Mouse (Mus musculus): Measurements from ENCODE around the gene Kcnn1. TPM values are rescaled to one million over a fixed set of nuclear protein-coding genes. Genes with fewer than 3 reads are reported as not detected.

The Kcnn1 gene
- polyA plus RNA-seq, 1 experiment: 0.65 TPM

DNA sequence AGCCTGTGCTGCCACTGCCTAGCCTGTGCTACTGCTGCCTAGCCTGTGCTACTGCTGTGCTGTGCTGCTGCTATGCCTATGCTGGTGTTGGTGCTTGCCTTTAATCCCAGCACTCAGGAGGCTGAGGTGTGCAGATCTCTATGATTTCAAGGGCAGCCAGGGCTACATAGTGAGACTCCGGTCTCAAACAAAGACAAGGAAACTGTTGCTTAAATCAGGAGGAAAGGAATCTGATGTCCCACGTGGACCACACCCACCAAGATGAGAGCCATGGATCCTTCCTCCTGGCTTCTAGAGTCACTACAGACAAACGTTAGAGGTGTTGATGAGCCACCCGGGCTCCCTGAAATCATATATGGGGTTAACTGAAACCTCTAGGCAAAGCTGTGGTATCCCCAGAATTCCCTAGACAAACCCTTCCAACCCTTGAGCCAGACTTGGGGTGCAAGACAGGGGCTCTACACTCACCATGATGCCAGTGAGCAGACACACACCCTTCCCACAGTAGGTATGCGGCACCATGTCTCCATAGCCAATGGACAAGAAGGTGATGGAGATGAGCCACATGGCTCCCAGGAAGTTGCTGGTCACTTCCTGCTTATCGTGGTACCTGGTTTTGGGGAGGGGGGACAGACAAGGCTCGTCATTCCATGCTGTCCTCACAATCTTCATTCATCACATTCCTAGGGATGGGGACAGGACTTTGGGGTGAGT is 12.8 kb downstream of the Kcnn1 start:
- peaks cover 7% of the 10 kb centered on the region; the same call in 1 of the 2 replicates for H3K4me1 ChIP-seq (ENCODE audit: control insufficient read depth, insufficient read depth, insufficient read length)
- no peak overlapping the region for H3K27ac ChIP-seq (ENCODE audit: insufficient read depth, low read length)
- 78% methylated on average over 7 of the region's 7 CpGs for WGBS
- no peak for TF ChIP-seq CTCF (IDR thresholded peaks at IDR 0.05; ENCODE audit: extremely low read depth, insufficient read depth, insufficient read length, insufficient replicate concordance)
- no peak for TF ChIP-seq POLR2A (IDR thresholded peaks at IDR 0.05; ENCODE audit: low read depth, low read length)
- H3K27me3 ChIP-seq (ENCODE audit: control insufficient read depth, insufficient read depth, low read length): no peaks in the 10 kb centered on the region
- no peak overlapping the region for H3K4me3 ChIP-seq (ENCODE audit: extremely low read depth, insufficient read depth, insufficient read length)
- DNase-seq (ENCODE audit: low read depth in 1 of 2, low spot score in 2 of 2): no peak
- no peaks in the 10 kb centered on the region for H3K36me3 ChIP-seq (ENCODE audit: control insufficient read depth, insufficient read depth, low read length)

- WGBS: 90% methylated on average over 3 of the region's 3 CpGs
These were observed 13.6 kb downstream of the Kcnn1 start for GRCm38 (mm10) chr8:70849333-70849990.

DNA sequence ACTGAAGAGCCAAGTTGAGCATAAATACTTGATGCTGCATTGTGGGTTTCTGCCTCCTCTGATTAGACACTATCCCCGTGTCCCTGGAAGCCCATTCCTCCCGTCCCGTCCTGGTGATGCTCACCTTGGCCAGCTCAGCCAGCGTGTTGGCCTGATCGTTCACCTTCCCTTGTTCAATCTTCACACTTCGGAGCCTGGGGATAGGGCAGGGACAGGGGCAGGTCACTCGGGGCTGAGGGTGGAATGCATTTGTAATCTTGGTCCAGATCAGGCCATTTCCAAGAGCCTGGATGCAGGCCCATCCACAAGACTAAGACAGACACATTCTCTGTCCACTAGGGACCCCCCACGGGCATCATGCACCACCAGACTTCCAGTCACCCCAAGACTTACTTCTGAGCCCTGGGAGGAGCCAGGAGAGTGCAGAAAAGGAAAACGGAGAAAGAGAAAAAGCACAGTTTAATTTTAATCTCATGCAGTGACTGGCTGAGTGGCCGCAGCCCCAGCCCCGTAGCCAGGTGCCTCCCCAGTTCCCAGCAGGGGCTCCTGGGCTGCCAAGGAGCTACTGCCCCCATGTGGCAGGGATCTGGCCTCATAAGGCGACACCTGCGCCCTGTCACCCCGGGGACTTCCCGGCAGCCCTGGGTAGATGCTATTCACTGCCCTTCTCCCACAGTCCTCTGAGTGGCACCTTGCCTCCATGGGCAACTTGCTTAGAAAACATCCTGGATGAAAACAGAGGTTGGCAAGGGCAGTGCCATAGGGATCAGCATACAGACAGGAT is 16.5 kb downstream of the Kcnn1 start:
- H3K4me3 ChIP-seq (ENCODE audit: extremely low read depth, insufficient read depth, insufficient read length): no peak overlapping the region
- no peaks in the 10 kb centered on the region for H3K36me3 ChIP-seq (ENCODE audit: control insufficient read depth, insufficient read depth, low read length)
- H3K4me1 ChIP-seq (ENCODE audit: control insufficient read depth, insufficient read depth, insufficient read length): no peaks in the 10 kb centered on the region
- WGBS: 47% methylated on average over 15 of the region's 15 CpGs
- no peaks in the 10 kb centered on the region for H3K27me3 ChIP-seq (ENCODE audit: control insufficient read depth, insufficient read depth, low read length)
- DNase-seq (ENCODE audit: low read depth in 1 of 2, low spot score in 2 of 2): peak in 1 of 2 experiments; percentile 40
- H3K27ac ChIP-seq (ENCODE audit: insufficient read depth, low read length): no peak overlapping the region
- peak; percentile 45; the same call in 1 of the 2 replicates for TF ChIP-seq CTCF (IDR thresholded peaks at IDR 0.05; ENCODE audit: extremely low read depth, insufficient read depth, insufficient read length, insufficient replicate concordance)
- TF ChIP-seq POLR2A (IDR thresholded peaks at IDR 0.05; ENCODE audit: low read depth, low read length): no peak

More at GRCm38 (mm10) chr8:70849333-70849990, 13.6 kb downstream of the Kcnn1 start:
- Histone ChIP-seq H3K27ac (ENCODE audit: insufficient read depth, low read length) (no peak overlapping the region), H3K36me3 (ENCODE audit: control insufficient read depth, insufficient read depth, low read length) (no peaks in the 10 kb centered on the region), H3K4me3 (ENCODE audit: extremely low read depth, insufficient read depth, insufficient read length) (no peak overlapping the region), H3K4me1 (ENCODE audit: control insufficient read depth, insufficient read depth, insufficient read length) (peaks cover 7% of the 10 kb centered on the region; the same call in 1 of the 2 replicates), H3K27me3 (ENCODE audit: control insufficient read depth, insufficient read depth, low read length) (no peaks in the 10 kb centered on the region)
- DNase-seq (ENCODE audit: low read depth in 1 of 2, low spot score in 2 of 2): no peak
- TF ChIP-seq POLR2A (IDR thresholded peaks at IDR 0.05; ENCODE audit: low read depth, low read length): no peak
- TF ChIP-seq CTCF (IDR thresholded peaks at IDR 0.05; ENCODE audit: extremely low read depth, insufficient read depth, insufficient read length, insufficient replicate concordance): no peak

GRCm38 (mm10) chr8:70845108-70845507 is 17.9 kb downstream of the Kcnn1 start:
- no peaks in the 10 kb centered on the region for H3K36me3 ChIP-seq (ENCODE audit: control insufficient read depth, insufficient read depth, low read length)
- H3K27me3 ChIP-seq (ENCODE audit: control insufficient read depth, insufficient read depth, low read length): no peaks in the 10 kb centered on the region
- no peak overlapping the region for H3K4me3 ChIP-seq (ENCODE audit: extremely low read depth, insufficient read depth, insufficient read length)
- no peak for TF ChIP-seq POLR2A (IDR thresholded peaks at IDR 0.05; ENCODE audit: low read depth, low read length)
- no peak for TF ChIP-seq CTCF (IDR thresholded peaks at IDR 0.05; ENCODE audit: extremely low read depth, insufficient read depth, insufficient read length, insufficient replicate concordance)
- peaks cover 1% of the 10 kb centered on the region; the same call in 1 of the 2 replicates for H3K4me1 ChIP-seq (ENCODE audit: control insufficient read depth, insufficient read depth, insufficient read length)
- no peak for DNase-seq (ENCODE audit: low read depth in 1 of 2, low spot score in 2 of 2)
- H3K27ac ChIP-seq (ENCODE audit: insufficient read depth, low read length): no peak overlapping the region
- WGBS: 61% methylated on average over 5 of the region's 5 CpGs

DNA sequence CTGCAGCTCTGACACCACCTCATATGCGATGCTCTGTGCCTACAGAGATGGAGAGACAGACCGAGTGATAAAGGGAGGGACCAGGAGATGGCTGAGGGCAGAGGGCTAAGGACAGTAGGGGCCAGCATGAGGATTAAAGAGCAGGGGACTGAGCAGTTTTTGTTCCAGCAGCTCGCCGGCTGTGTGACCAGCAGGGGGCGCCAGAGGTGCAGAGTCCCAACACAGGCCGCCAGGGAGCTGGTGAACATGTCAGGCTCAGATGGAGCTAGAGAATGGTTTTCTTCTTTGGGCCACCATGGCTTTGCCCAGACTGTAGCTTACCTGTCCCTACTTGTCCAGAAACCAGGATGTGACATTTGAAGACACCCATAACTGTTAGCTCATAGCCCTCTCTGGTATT is 18.5 kb downstream of the Kcnn1 start:
- 5% methylated on average over 6 of the region's 6 CpGs for WGBS
- Histone ChIP-seq H3K4me3 (ENCODE audit: extremely low read depth, insufficient read depth, insufficient read length) (no peak overlapping the region), H3K36me3 (ENCODE audit: control insufficient read depth, insufficient read depth, low read length) (no peaks in the 10 kb centered on the region), H3K4me1 (ENCODE audit: control insufficient read depth, insufficient read depth, insufficient read length) (peaks cover 3% of the 10 kb centered on the region; the same call in 1 of the 2 replicates), H3K27ac (ENCODE audit: insufficient read depth, low read length) (0 out of 2 replicates have a peak overlapping the region, but pooled peaks have one; percentile 19), H3K27me3 (ENCODE audit: control insufficient read depth, insufficient read depth, low read length) (no peaks in the 10 kb centered on the region)
- peak; percentile 99 for TF ChIP-seq CTCF (IDR thresholded peaks at IDR 0.05; ENCODE audit: extremely low read depth, insufficient read depth, insufficient read length, insufficient replicate concordance)
- TF ChIP-seq POLR2A (IDR thresholded peaks at IDR 0.05; ENCODE audit: low read depth, low read length): no peak
- DNase-seq (ENCODE audit: low read depth in 1 of 2, low spot score in 2 of 2): peak; percentile 65 to 88

DNA sequence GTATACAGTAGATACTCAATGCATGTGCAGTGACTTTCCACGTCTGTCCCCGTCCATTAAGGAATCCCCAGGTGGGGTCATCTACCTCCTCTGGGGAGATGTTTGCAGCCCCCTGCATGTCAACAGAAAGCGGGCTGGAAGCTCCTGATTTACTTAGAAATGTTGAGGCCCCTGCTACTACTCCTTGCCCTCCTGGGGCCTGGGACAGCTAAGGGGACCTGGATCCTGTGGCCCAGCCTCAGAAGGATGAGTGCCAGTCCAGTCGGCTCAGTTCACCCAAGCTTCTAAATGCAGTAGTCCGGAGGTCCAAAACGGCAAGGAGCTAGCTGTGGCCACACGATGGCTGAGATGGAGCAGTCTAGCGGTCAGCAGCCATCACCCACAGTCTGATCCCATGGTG is 19.1 kb downstream of the Kcnn1 start:
- Histone ChIP-seq H3K4me3 (ENCODE audit: extremely low read depth, insufficient read depth, insufficient read length) (no peak overlapping the region), H3K27ac (ENCODE audit: insufficient read depth, low read length) (peak overlapping the region; percentile 19; the same call in 1 of the 2 replicates)

More for the DNA sequence above, 19.1 kb downstream of the Kcnn1 start:
- H3K36me3 ChIP-seq (ENCODE audit: control insufficient read depth, insufficient read depth, low read length): no peaks in the 10 kb centered on the region
- peaks cover 3% of the 10 kb centered on the region; the same call in 1 of the 2 replicates for H3K4me1 ChIP-seq (ENCODE audit: control insufficient read depth, insufficient read depth, insufficient read length)
- WGBS: 89% methylated on average over 8 of the region's 8 CpGs
- no peaks in the 10 kb centered on the region for H3K27me3 ChIP-seq (ENCODE audit: control insufficient read depth, insufficient read depth, low read length)
- no peak for DNase-seq (ENCODE audit: low read depth in 1 of 2, low spot score in 2 of 2)
- TF ChIP-seq CTCF (IDR thresholded peaks at IDR 0.05; ENCODE audit: extremely low read depth, insufficient read depth, insufficient read length, insufficient replicate concordance) (no peak), POLR2A (IDR thresholded peaks at IDR 0.05; ENCODE audit: low read depth, low read length) (no peak)
